Mouse (Mus musculus) testis, adult 2 months (tissue): ENCODE measurements around the gene Csmd2. TPM values are rescaled to one million over a fixed set of nuclear protein-coding genes. Genes with fewer than 3 reads are reported as not detected.
"Not testable (repeated sequence)": the region's sequence is repeated elsewhere in the genome, so short reads cannot be mapped to it uniquely, and the experiment has no call there.

Experiments
- H3K27ac ChIP-seq: fragments of 200-500 bp; 2 replicates; pipeline ENCODE4 v1.5.1; 2012; ENCODE audit warnings: low read depth, low read length; ENCODE audit not compliant: control insufficient read depth, insufficient read depth
- H3K27me3 ChIP-seq: fragments of 200-500 bp; 2 replicates; pipeline ENCODE4 v1.6.1; 2012; ENCODE audit warnings: mild to moderate bottlenecking, low read length, moderate library complexity; ENCODE audit not compliant: control insufficient read depth, insufficient read depth
- H3K36me3 ChIP-seq: fragments of 200-500 bp; 2 replicates; pipeline ENCODE4 v1.6.1; 2012; ENCODE audit warnings: mild to moderate bottlenecking, low read length; ENCODE audit not compliant: control insufficient read depth, insufficient read depth
- H3K4me1 ChIP-seq: fragments of 200-500 bp; 2 replicates; pipeline ENCODE4 v1.6.1; 2012; ENCODE audit warnings: low read length; ENCODE audit not compliant: control insufficient read depth, insufficient read depth
- H3K4me3 ChIP-seq: fragments of 200-500 bp; 2 replicates; pipeline ENCODE4 v1.5.1; 2012; ENCODE audit warnings: low read depth, mild to moderate bottlenecking, low read length, moderate library complexity, mixed read lengths; ENCODE audit not compliant: control insufficient read depth
- CTCF ChIP-seq: fragments of 200-500 bp; IDR thresholded peaks from 2 replicates; pipeline ENCODE4 v1.5.1; 2012; ENCODE audit warnings: low read depth, mild to moderate bottlenecking, inconsistent platforms, low read length, moderate library complexity; ENCODE audit not compliant: control insufficient read depth, insufficient read depth, insufficient replicate concordance
- POLR2A ChIP-seq: fragments of 200-500 bp; IDR thresholded peaks from 2 replicates; pipeline ENCODE4 v1.6.1; 2012; ENCODE audit warnings: low read depth, mild to moderate bottlenecking, inconsistent platforms, low read length, moderate library complexity; ENCODE audit not compliant: control insufficient read depth
- polyA plus RNA-seq: library from polyadenylated mRNA; depleted of rRNA; stranded (reverse); fragments of >200 nt; gene quantifications from 2 replicates; pipeline ENCODE4 v1.2.3, GENCODE M21; 2012

Gene Csmd2
- polyA plus RNA-seq, 1 experiment: 2.6 TPM

- Histone ChIP-seq H3K27ac (no peak overlapping the region), H3K4me1 (no peaks in the 10 kb centered on the region), H3K27me3 (no peaks in the 10 kb centered on the region), H3K4me3 (no peak overlapping the region), H3K36me3 (no peaks in the 10 kb centered on the region)
- no peak for TF ChIP-seq CTCF
- TF ChIP-seq POLR2A: no peak
These were observed 61.1 kb downstream of the Csmd2 start for GRCm38 (mm10) chr4:128048716-128049115.

- Histone ChIP-seq H3K4me1 (no peaks in the 10 kb centered on the region), H3K27me3 (no peaks in the 10 kb centered on the region), H3K36me3 (no peaks in the 10 kb centered on the region), H3K4me3 (no peak overlapping the region), H3K27ac (no peak overlapping the region)
- TF ChIP-seq POLR2A: no peak
- TF ChIP-seq CTCF: no peak
These were observed 65.0 kb downstream of the Csmd2 start for GRCm38 (mm10) chr4:128052701-128053100.

- not testable (repeated sequence) for H3K27me3 ChIP-seq, H3K4me1 ChIP-seq, H3K27ac ChIP-seq, H3K4me3 ChIP-seq, H3K36me3 ChIP-seq
These were observed 73.6 kb downstream of the Csmd2 start for GRCm38 (mm10) chr4:128061274-128061673.

GRCm38 (mm10) chr4:128067189-128067588 is 79.5 kb downstream of the Csmd2 start:
- no peak overlapping the region for H3K4me3 ChIP-seq
- TF ChIP-seq CTCF (no peak), POLR2A (no peak)

GRCm38 (mm10) chr4:128084466-128084865 is 96.8 kb downstream of the Csmd2 start:
- no peaks in the 10 kb centered on the region for H3K27me3 ChIP-seq
- H3K36me3 ChIP-seq: no peaks in the 10 kb centered on the region
- no peak overlapping the region for H3K27ac ChIP-seq
- H3K4me3 ChIP-seq: no peak overlapping the region
- TF ChIP-seq CTCF (no peak), POLR2A (no peak)
- no peaks in the 10 kb centered on the region for H3K4me1 ChIP-seq

More at GRCm38 (mm10) chr4:128067189-128067588, 79.5 kb downstream of the Csmd2 start:
- Histone ChIP-seq H3K27me3 (no peaks in the 10 kb centered on the region), H3K36me3 (no peaks in the 10 kb centered on the region), H3K4me1 (no peaks in the 10 kb centered on the region), H3K27ac (no peak overlapping the region)

- no peaks in the 10 kb centered on the region for H3K36me3 ChIP-seq
- H3K4me1 ChIP-seq: no peaks in the 10 kb centered on the region
- no peak overlapping the region for H3K4me3 ChIP-seq
- H3K27me3 ChIP-seq: no peaks in the 10 kb centered on the region
- H3K27ac ChIP-seq: no peak overlapping the region
- TF ChIP-seq CTCF: no peak
- no peak for TF ChIP-seq POLR2A
These were observed 97.4 kb downstream of the Csmd2 start for GRCm38 (mm10) chr4:128085096-128085495.

- TF ChIP-seq POLR2A (no peak), CTCF (no peak)
- no peak overlapping the region for H3K27ac ChIP-seq
These were observed 99.5 kb downstream of the Csmd2 start for GRCm38 (mm10) chr4:128087147-128087606.

GRCm38 (mm10) chr4:128087704-128088103 is 100.0 kb downstream of the Csmd2 start:
- Histone ChIP-seq H3K4me1 (no peaks in the 10 kb centered on the region), H3K4me3 (no peak overlapping the region), H3K27ac (no peak overlapping the region), H3K36me3 (no peaks in the 10 kb centered on the region), H3K27me3 (no peaks in the 10 kb centered on the region)
- TF ChIP-seq POLR2A: no peak

More at GRCm38 (mm10) chr4:128087147-128087606, 99.5 kb downstream of the Csmd2 start:
- no peaks in the 10 kb centered on the region for H3K27me3 ChIP-seq
- H3K4me1 ChIP-seq: no peaks in the 10 kb centered on the region
- no peaks in the 10 kb centered on the region for H3K36me3 ChIP-seq
- H3K4me3 ChIP-seq: no peak overlapping the region
